Mouse (Mus musculus): ENCODE measurements around the gene Dapk1. TPM values are rescaled to one million over a fixed set of nuclear protein-coding genes. Genes with fewer than 3 reads are reported as not detected.

The Dapk1 gene
- total and polyA plus RNA-seq, 3 experiments = 15.5 to 25.8 (median 18.9) TPM

DNA sequence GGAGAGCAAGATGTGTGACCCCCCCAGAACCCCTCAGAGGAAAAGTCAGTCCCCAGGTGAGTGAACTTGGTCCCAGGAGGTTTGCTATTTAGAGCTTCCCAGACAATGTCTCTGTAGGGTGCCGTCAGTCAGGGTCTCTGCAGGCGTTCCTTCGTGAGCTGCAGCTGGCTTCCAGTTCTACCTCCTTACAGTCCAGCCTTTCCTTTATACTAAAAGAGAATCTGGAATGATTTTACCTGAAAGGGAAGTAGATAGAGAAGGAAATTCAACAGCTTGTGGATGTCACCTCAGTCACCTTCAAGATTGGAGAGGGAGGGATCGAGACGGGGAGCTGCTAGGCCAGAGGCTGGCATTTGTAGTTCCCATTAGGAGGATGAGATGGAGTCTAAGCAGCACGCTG is 14.3 kb downstream of the Dapk1 start:
- DNase-seq = no peak

DNA sequence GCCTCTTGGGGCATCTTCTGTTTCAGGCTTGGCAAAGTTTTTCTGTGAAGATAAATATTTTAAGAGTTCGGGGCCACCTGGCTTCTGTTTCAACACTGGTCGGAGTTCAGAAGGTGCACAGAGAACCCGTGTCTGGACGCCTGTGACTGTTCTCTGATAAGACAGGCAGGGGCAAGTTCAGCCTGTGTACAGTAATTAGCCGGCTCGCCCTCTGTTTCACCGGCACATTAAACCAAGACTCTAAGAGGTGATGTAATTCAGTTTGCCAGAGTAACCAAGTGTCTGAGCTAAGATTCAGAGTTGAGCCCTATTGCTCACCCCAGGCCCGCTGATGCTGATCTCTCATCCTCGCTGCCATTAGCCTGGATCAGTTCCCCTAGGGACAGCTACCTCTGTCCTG is 16.5 kb downstream of the Dapk1 start:
- DNase-seq = no peak

DNA sequence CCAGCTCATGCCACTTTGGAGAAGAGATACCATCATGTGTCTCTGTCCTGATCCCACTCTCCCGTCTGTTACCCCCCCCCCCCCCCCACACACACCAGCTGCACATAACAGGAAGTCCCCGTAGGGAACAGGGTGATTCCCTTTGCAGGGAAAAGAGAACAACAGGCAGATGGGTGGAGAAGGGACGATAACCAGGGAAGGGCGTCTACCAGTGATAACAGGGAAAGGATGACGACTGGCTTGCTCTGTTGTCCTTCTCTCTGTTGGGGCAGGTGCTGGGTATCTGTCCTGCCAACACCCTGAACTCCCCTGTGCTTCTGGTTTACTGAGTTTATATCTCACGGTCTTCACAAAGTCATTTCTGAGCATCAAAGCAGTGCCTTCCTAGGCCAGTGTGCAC is 18.0 kb downstream of the Dapk1 start:
- no peak for DNase-seq

DNA sequence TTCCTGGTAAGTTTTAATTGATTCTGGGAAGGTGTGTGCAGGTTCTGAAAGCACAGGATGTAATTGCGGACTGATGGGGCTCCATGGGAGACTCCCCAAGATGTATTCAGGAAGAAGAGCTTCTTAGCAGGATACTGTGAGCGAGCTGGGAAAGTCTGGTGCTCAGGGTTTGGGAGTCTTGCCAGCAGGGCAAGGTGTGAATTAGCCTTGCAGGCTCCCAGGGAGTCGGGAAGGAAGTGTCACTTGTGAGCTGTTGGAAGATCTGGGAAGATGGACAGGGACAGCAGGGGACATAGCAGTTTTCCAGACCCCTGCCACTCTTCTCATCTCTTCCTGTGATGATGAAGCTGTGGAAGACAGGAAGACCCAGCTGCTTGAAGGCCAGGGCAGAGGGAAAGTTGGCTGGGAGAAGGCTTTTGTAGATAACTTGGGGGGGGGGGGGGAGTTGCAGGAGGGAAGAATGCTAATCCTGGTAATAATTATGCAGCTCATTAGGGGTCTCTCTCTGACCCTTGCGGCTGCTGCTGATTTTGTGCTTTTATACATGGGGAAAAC is 19.7 kb downstream of the Dapk1 start:
- no peak for DNase-seq

DNA sequence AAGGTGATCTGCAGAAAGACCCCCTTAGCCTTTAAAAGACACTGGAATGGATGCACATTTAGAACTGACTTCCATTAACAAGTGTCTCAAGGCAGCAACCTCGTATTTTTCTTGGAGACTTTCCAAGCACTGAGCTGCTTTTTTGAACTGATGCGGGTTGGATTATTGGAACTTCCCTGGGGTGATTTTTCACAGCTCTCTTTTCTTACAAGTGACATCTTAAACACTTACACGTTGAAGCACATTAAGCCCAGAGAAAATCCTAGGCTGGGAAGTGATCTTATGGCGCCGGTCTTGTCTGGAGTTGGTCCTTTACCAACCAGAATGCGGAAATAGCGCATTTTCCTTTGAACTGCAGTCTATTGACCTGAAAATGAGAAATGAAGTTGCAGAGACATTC is 23.8 kb downstream of the Dapk1 start:
- DNase-seq = no peak

DNA sequence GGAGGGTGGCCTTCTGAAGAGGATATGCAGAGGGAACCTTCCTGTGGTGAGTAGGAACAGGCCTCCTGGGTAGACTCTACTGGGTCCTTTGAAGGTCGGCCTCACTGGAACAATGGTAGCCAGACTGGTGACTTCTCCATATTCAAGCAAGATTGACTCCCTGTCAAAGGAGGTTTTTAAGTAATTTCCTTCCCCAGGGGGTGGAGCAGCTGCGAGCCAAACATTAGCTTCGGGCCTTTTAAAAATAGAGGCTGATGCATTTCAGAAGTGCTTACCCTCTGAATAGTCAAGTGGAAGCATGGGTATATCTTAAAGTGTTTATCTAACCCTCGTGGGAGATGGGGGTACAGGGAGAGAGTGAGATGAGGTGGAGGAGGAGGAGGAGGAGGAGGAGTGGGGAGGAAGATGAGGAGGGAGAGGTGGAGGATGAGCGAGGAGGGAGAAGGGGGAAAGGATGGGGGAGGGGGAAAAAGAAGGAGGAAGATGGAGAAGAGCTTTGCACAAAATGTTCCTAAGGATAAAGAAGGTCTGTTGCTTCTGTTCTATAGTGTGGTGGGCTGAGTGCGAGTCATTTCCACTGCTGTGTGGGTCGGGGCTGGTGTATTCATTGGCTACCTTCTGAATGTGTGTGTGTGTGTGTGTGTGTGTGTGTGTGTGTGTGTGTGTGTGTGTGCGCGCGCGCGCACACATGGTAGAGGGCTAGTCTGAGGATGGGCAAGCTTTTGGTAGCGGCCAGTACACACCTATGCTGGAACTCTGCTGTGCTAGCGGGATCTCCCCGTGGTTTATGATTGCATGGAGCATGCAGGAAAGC is 26.3 kb downstream of the Dapk1 start:
- no peak for DNase-seq

DNA sequence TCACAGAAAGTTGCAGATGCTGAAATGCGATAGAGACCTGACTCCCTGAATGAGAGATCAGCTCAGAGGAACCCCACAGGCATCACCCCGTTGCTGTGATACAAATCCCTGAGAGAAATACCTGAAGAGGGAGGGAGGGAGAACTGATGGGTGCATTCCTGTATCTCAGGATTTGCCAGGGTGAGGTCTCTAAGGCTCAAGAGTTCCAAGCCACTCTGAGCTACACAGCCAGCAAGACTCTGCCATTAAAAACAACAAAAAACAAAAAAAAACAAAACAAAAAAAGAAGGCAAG is 26.9 kb downstream of the Dapk1 start:
- no peak for DNase-seq

DNA sequence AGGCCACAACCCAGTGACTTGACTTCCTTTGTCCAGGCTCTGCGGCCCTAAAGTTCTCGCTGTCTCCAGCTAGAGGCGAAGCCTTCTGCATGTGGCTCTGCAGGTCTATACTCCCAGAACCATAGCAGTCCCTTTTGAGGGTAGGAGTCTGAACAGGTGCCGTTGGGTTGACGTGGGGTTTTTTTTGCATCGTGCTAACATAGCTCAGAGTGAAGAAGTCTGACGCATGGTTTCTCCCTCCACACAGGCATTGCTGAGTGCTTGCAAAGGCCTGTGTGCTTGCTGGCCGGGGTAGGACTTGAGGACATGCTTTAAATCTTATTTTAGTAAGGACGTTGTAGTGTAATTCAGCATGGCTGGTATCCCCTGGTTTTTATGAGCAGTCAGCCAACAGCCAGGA is 27.7 kb downstream of the Dapk1 start:
- DNase-seq = no peak

DNA sequence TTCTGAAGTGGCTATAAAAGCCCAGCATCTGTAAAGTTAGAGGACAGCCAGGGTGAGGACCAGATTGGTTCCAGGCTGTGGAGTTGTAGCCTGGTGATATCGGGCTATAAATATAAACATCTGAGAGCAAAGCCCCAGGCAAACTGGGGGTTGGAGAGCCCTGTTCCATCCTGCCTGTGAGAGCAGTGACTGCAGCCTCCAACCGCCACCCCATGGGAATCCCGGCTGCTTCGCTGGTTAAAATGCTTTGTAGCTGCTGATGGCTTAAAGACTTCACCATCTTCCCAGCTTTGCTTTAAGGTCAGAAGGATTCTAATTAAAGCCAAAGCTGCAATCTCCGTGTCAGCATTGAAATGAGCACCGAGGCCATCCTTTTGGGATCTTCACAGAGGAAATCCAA is 32.2 kb downstream of the Dapk1 start:
- DNase-seq = no peak

DNA sequence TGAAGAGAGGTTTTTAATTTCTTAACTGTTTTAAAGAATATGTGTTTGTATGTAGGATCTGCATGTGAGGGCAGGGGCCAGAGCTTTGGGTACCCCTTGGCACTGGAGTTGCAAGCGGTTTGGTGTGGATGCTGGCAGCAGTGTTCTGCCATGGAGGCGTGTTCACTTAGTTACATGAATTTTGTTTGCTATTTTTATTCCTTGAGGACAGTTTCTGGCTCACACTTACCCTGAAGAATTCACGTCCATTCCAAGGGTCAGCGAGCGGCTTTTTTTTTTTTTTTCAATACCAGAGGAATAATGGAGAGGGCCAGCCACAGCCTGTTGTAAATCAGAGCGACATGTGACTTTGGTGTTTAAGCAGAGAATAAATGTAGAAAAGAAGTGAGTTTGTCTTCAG is 33.9 kb downstream of the Dapk1 start:
- no peak for DNase-seq

DNA sequence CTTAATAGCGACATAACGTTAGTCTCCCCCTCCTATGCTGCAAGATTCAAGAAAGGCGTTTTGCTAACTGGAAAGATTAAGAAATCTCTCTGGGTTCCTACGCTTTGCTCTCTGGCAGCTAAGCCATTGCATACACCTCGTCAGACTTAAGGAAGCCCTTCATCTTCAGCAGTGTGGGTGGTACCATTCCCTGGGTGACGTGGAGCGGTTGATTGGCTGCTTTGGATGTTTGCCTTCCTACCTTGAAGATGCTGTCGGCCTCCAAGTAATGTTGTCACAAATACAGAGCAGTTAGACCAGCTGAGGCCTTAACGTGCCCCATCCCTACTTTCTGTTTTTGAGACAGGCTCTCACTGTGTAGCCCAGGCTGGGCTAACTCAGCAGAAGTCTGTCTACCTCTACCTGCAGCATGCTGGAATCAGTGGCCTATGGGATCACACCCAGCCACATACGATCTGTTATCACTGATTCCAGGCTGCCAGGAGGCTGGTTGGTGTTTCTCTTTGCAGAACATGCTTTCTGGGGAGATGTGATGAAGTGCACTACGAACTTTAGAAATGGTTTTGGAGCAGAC is 37.8 kb downstream of the Dapk1 start:
- no peak for DNase-seq

DNA sequence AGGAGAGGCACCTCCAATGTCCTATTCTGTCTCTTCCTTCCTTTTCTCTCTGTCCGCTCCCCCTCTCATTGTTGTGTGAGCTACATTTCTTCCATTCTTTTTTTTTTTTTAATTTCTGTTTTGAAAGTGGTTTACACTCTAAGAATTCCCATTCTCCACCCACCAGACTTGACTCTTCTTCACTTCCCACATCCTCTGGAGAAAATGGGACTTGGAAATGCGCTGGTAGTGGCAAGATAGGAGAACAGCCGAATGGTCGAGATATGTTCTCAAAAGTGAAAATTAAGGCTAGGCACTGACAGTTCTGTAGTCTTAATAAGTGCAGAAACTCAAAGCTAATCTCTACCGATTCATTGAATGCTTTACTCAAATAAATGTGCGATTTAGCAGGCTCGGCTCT is 38.7 kb downstream of the Dapk1 start:
- no peak for DNase-seq

DNA sequence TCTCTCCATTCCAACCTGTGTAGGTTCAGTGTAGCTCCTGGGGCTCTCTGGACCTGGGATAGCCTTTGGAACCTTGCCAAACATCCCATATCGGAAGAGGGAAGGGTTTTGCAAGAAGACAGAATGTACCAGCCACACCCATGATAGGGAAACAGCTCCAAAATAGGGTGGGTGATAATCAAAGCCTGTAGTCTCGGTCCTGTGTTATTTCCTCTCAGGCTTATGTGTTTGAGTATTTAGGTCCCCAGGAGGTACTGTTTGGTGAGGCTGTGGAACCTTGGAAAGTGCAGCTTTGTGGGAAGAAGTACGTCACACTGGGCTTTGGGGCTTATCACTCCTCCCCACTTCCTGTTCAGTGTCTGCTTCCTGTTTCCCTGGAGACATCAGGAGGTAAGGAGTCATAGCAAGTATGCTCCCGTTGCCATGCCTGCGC is 42.7 kb downstream of the Dapk1 start:
- no peak for DNase-seq

DNA sequence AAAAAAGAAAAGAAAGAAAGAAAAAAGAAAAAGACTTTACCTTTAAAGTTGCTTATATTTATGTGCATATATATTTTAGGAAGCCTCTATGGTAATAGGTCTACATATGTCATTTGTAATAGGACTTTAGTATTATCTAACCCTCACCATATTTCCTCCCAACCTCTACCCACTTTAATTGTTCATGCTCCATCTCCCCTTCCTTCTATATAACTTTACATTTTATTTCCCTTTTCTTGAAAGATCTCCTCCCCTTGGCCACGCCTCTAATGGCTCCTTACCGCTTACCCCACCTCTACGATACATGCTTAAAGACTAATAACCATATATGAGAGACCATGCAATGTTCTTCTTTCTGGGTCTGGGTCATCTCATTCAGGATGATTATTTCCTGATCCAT is 45.0 kb downstream of the Dapk1 start:
- DNase-seq = no peak

DNA sequence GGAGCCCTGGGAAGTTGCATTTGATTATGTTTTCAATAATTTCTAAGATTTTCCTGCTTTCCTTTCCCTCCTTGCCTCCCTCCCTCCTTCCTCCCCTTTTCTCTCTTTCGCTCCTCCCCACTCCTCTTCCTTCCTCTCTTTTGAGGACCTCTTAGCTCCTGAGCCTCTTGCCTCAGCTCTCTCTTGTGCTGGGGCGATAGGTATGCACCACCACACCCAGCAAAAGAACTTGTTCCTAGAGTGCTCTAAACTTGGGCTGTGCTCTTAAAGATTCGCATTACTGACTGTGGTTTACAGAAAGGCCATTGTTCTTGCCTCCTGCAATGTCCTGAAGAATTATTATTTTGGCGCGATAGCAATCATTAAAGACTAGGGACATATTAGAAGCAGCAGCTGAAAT is 46.6 kb downstream of the Dapk1 start:
- no peak for DNase-seq

DNA sequence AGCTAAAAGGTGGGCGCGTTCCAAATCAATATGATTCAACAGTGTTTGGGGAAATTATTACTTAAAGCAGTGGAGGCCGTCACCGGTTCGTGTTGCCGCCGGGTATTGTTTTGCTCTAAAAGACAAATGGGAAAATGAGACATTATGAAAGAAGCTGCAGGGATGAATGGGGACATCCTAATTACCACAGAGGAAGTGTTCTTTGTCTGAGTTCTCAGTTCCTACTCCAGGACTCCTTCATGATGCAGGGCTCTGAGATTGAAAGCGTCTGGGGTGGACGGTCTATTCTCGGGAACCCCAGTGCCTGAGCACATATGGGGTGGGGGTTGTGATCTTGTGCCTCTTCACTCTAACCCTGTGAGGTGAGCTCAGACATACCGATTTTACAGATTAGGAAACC is 48.3 kb downstream of the Dapk1 start:
- no peak for DNase-seq

DNA sequence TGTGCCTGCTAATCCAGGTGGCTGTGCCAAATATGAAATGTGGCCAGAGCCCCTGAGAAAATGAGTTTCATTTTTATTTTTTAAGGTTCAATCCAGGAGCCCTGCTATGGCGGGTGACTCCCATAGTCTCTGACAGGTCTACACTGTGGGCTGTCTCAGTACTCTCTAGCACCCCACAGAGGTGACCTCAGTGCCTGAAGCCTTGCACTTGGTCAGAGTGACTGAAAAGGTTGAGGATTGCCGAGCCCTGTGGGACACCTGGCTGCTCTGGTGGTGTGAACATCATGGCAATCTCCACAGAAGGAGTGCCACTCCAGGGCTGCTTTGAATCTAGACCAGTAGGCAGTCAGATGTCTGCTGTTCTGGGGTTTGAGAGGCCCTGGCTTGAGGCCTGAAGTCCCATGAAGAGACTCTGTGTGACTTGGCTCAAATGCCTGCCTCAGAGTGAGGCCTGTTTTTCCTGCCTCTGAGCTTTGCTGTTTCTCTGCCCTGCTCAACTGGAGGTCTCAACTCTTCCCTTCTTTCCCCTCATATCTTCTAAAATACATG is 52.3 kb downstream of the Dapk1 start:
- no peak for DNase-seq

DNA sequence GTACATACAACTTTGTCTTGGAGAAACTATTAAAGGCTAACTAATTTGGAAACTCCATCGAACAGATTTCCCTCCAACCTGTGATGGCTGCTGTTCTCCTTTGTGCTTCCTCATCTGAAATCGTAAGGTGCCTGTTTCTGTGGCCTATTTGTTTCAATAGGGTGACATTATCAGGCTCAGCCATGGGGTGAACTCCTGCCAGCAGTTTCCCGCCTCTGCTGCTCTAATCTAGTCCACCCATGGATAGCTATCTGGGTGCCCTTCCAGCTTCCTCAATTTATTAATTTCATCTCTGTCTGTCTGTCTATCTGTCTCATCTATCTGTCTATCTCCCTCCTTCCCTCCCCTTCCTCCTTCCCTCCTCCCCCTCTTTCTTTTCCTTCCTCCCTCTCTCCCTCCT is 53.5 kb downstream of the Dapk1 start:
- no peak for DNase-seq

DNA sequence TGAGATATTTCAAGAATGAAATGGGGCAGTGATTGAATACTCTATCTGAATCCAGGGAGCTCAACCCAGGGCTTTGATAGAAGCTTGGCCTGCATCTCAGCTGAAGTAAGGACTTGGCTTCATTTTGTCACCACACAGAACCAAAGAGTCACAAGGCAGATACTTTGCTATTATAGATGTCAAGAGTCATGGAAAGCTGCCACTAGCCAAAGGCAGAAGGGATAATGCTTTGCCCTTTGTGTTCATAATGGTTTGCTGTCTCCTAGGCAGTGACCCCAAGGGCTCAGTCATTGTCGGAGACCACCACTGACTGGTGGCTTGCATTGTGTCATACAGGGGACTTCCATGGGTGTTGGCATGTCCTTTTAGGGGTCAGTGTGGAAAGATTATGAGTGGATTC is 57.9 kb downstream of the Dapk1 start:
- DNase-seq = no peak

DNA sequence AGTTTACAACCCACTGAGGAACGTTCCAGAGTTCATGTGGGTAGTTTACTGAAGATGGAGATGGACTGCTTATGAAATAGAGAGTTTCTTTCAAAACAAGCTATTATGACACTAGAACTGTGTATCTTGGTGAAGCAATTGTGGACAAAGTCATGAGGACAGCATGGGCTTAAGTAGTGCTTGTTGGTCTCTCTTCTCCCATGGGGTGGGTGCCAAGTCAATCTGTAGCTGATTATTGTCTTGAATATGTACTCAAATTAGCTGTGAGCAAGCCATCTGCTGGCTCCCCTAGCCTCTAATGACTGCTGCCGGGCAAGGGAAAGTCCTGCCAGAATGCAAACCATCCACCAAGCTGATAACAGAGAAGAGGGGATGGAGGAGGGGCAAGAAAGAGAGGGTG is 58.3 kb downstream of the Dapk1 start:
- no peak for DNase-seq

DNA sequence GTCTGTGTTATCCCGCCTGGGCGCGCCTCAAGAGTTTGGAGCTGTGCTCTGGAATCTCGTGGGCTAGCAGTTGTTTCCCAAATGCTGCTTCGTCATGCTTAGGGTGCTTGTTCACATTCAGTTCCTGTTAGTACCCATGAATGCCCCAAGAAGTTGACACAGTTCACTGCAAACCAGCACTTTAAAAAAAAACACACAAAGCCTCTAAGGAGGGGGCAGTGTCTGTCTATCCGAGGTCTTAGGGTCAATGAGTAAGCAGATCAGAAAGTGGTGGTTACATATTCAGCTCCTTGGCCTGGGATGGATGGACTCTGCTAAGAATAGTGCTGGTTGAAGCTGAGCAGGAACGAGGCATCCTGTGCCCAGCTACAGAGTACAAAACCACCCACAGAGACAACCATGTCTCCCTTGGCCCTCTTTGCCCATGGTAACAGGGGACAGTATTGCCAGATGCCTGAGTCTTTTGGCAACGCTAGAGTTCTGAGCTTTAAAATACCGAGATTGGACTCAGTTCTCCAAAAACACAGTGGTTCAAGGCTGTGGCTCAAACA is 59.0 kb downstream of the Dapk1 start:
- DNase-seq = no peak

DNA sequence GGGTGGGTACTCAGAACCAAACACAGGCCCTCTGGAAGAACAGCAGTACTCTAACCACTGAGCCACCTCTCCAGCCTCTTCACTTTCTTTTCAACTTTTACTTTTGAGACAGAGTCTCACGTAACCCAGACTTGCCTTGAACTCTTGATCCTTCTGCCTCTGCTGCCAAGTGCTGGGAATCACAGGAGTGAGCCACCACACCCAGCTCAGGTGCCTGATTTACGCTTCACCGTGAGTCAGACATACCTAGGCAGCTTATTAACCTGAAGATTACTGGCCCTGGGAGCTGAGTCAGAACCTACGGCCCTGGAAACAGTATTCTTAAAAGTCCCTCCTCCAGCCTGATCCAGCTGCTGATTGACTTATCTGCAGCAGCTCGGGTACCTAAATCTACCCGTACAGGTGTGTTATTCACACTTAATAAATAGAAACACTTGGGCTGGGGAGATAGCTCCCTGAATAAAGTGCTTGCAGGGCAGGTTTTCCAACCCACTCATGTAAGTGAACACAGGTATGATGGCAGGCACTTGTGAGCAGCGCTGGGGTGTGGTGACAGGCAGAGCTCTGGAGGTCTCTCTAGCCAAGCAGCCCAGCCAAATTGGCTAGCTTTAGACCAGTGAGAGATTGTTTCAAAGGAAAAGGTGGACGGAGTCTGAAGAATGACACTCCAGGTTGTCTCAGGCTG is 60.9 kb downstream of the Dapk1 start:
- no peak for DNase-seq

DNA sequence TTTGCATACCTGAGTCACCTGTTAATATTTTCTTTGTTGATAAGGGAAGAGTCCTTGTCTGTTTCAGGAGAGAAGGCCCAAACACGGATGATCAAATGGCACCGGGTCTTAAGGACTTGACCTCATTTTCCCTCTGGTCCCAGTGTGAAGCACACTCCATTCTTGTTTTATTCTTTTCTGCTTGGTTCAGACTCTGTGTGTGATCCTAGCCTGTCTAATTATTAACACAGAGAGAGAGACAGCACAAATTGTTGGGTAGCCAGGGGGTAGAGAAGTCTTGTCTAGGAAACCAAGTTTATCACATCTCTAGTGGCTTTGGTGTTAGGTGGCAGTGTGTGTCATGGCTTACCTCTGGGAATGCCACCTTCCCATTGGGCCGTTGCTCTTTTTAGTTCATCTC is 62.3 kb downstream of the Dapk1 start:
- no peak for DNase-seq
